Mouse (Mus musculus) MEL (cell line): ENCODE results near the gene 2010003K11Rik. TPM values are rescaled to one million over a fixed set of nuclear protein-coding genes. Genes with fewer than 3 reads are reported as not detected.

Experiments used
- DNase-seq: peaks from one replicate; pipeline ENCODE4 v3.0.0; 2011; ENCODE audit warnings: low read depth, low spot score
- H3K27ac ChIP-seq: 2 replicates; pipeline ENCODE4 v1.5.1; 2012; ENCODE audit warnings: low read depth, mild to moderate bottlenecking, control low read depth, low read length, moderate library complexity; ENCODE audit not compliant: control insufficient read depth
- H3K27me3 ChIP-seq, 2 experiments: fragments of 150-350 bp in 1 of 2; sonication (generic) in 1 of 2; 2 replicates each; pipeline ENCODE4 v1.6.1; 2012; ENCODE audit warnings: low read length in 2 of 2, mild to moderate bottlenecking in 2 of 2, improper control_type of control experiment in 1 of 2, moderate library complexity in 1 of 2; ENCODE audit not compliant: insufficient read depth in 2 of 2, control insufficient read depth in 1 of 2
- H3K36me3 ChIP-seq, 2 experiments: 2 replicates each; pipeline ENCODE4 v1.6.1; 2012 to 2014; ENCODE audit warnings: low read length in 2 of 2, improper control_type of control experiment in 1 of 2, inconsistent platforms in 1 of 2, mild to moderate bottlenecking in 1 of 2; ENCODE audit not compliant: insufficient read depth in 2 of 2, control insufficient read depth in 1 of 2
- H3K4me1 ChIP-seq, 2 experiments: fragments of 150-350 bp in 1 of 2; sonication (generic) in 1 of 2; 2 replicates each; pipeline ENCODE4 v1.6.1; 2012; ENCODE audit warnings: low read length in 2 of 2, improper control_type of control experiment in 1 of 2, mild to moderate bottlenecking in 1 of 2; ENCODE audit not compliant: insufficient read depth in 2 of 2, control insufficient read depth in 1 of 2
- H3K4me3 ChIP-seq, 2 experiments: fragments of 150-350 bp in 1 of 2; sonication (generic) in 1 of 2; 2 replicates each; pipeline ENCODE4 v1.5.1; 2012; ENCODE audit warnings: low read depth in 2 of 2, low read length in 2 of 2, mild to moderate bottlenecking in 2 of 2, moderate library complexity in 2 of 2, control low read depth in 1 of 2, improper control_type of control experiment in 1 of 2; ENCODE audit not compliant: control insufficient read depth in 1 of 2, insufficient read depth in 1 of 2
- H3K79me2 ChIP-seq: 2 replicates; pipeline ENCODE4 v1.6.1; 2012; ENCODE audit warnings: mild to moderate bottlenecking, low read length, moderate library complexity; ENCODE audit not compliant: control insufficient read depth, poor library complexity, insufficient read depth
- H3K9ac ChIP-seq: 2 replicates; pipeline ENCODE4 v1.6.1; 2012; ENCODE audit warnings: low read depth, mild to moderate bottlenecking, control low read depth, low read length, moderate library complexity; ENCODE audit not compliant: control insufficient read depth, poor library complexity, severe bottlenecking
- H3K9me3 ChIP-seq: fragments of 150-350 bp; sonication (generic); replicated peaks from 2 replicates; pipeline ENCODE4 v1.6.1; 2012; ENCODE audit warnings: mild to moderate bottlenecking, low read length, improper control_type of control experiment, moderate library complexity; ENCODE audit not compliant: insufficient read depth
- BHLHE40 ChIP-seq: IDR thresholded peaks from 2 replicates; pipeline ENCODE4 v1.6.1; 2012; ENCODE audit warnings: low read depth, mild to moderate bottlenecking, inconsistent platforms, low read length, improper control_type of control experiment, borderline replicate concordance
- CHD2 ChIP-seq: IDR thresholded peaks from 2 replicates; pipeline ENCODE4 v1.6.1; 2011; ENCODE audit warnings: low read length, improper control_type of control experiment
- CTCF ChIP-seq, 3 experiments: IDR thresholded peaks in 2 of 3; conservative IDR thresholded peaks in 1 of 3; 2 replicates each; pipeline ENCODE4 v1.5.1; 2011 to 2012; ENCODE audit warnings: low read length in 3 of 3, low read depth in 2 of 3, mild to moderate bottlenecking in 2 of 3, improper control_type of control experiment in 1 of 3, inconsistent platforms in 1 of 3, mixed read lengths in 1 of 3, moderate library complexity in 1 of 3; ENCODE audit not compliant: control insufficient read depth in 1 of 3, insufficient read depth in 1 of 3, poor library complexity in 1 of 3, severe bottlenecking in 1 of 3
- E2F4 ChIP-seq: IDR thresholded peaks from 2 replicates; pipeline ENCODE4 v1.6.1; 2011; ENCODE audit warnings: low read depth, low read length, improper control_type of control experiment, borderline replicate concordance
- ETS1 ChIP-seq: IDR thresholded peaks from 2 replicates; pipeline ENCODE4 v1.6.1; 2012; ENCODE audit warnings: low read depth, mild to moderate bottlenecking, inconsistent platforms, low read length, improper control_type of control experiment, moderate library complexity
- HCFC1 ChIP-seq: IDR thresholded peaks from 2 replicates; pipeline ENCODE4 v1.6.1; 2012; ENCODE audit warnings: low read depth, mild to moderate bottlenecking, inconsistent platforms, low read length, improper control_type of control experiment, moderate library complexity
- JUND ChIP-seq: IDR thresholded peaks from 2 replicates; pipeline ENCODE4 v1.6.1; 2011; ENCODE audit warnings: low read depth, mild to moderate bottlenecking, improper control_type of control experiment, low read length
- MAZ ChIP-seq: IDR thresholded peaks from 2 replicates; pipeline ENCODE4 v1.6.1; 2012; ENCODE audit warnings: low read depth, mild to moderate bottlenecking, inconsistent platforms, low read length, improper control_type of control experiment
- RAD21 ChIP-seq: IDR thresholded peaks from 2 replicates; pipeline ENCODE4 v1.6.1; 2011; ENCODE audit warnings: mild to moderate bottlenecking, low read depth, low read length, improper control_type of control experiment
- SIN3A ChIP-seq: IDR thresholded peaks from 2 replicates; pipeline ENCODE4 v1.6.1; 2012; ENCODE audit warnings: low read length, improper control_type of control experiment, inconsistent platforms
- SMC3 ChIP-seq: IDR thresholded peaks from 2 replicates; pipeline ENCODE4 v1.6.1; 2011; ENCODE audit warnings: low read depth, low read length, improper control_type of control experiment
- TAL1 ChIP-seq: IDR thresholded peaks from 2 replicates; pipeline ENCODE4 v1.6.1; 2012; ENCODE audit warnings: mild to moderate bottlenecking, inconsistent platforms, low read length, moderate library complexity, mixed read lengths
- TBP ChIP-seq: IDR thresholded peaks from 2 replicates; pipeline ENCODE4 v1.8.0; 2011; ENCODE audit warnings: low read depth, low read length, improper control_type of control experiment
- ZC3H11A ChIP-seq: IDR thresholded peaks from 2 replicates; pipeline ENCODE4 v1.6.1; 2012; ENCODE audit warnings: low read depth, mild to moderate bottlenecking, inconsistent platforms, low read length, improper control_type of control experiment
- ZMIZ1 ChIP-seq: IDR thresholded peaks from 2 replicates; pipeline ENCODE4 v1.6.1; 2012; ENCODE audit warnings: low read depth, mild to moderate bottlenecking, inconsistent platforms, low read length, improper control_type of control experiment, moderate library complexity
- ZNF384 ChIP-seq: IDR thresholded peaks from 2 replicates; pipeline ENCODE4 v1.6.1; 2012; ENCODE audit warnings: low read depth, mild to moderate bottlenecking, inconsistent platforms, low read length, improper control_type of control experiment
- polyA plus RNA-seq, 2 experiments: library from polyadenylated mRNA; stranded (reverse) in 1 of 2; unstranded in 1 of 2; fragments of >175 nt in 1 of 2; fragments of >200 nt in 1 of 2; gene quantifications; 2 replicates each; pipeline versions ENCODE4 v1.2.1 to v1.2.4; 2012; ENCODE audit warnings: low replicate concordance in 2 of 2, low read depth in 1 of 2; ENCODE audit not compliant: insufficient read length in 2 of 2, insufficient read depth in 1 of 2, missing spikeins in 1 of 2
- total RNA-seq: library from RNA; depleted of rRNA; stranded (reverse); fragments of 300-350 nt; gene quantifications from 2 replicates; pipeline ENCODE4 v1.2.3, GENCODE M21; 2012

Gene 2010003K11Rik
- total and polyA plus RNA-seq, 3 experiments: not detected

GRCm38 (mm10) chr19:4497263-4497973 is 965 bp downstream of the 2010003K11Rik start:
- DNase-seq: peak; percentile 72
- Histone ChIP-seq H3K9me3 (no peaks in the 10 kb centered on the region), H3K36me3 (no peaks in the 10 kb centered on the region), H3K4me1 (no peaks in the 10 kb centered on the region), H3K27me3 (no peaks in the 10 kb centered on the region), H3K79me2 (no peaks in the 10 kb centered on the region), H3K9ac (no peak overlapping the region), H3K27ac (no peak overlapping the region), H3K4me3 (no peak overlapping the region)
- TF ChIP-seq ETS1 (no peak), SIN3A (peak; percentile 65; the same call in 1 of the 2 replicates), CHD2 (peak; percentile 69; the same call in 1 of the 2 replicates), MAZ (peak; percentile 70; the same call in 1 of the 2 replicates), JUND (no peak), TAL1 (no peak), ZC3H11A (peak; percentile 92), ZNF384 (0 out of 2 replicates have a peak, but pooled peaks have one; percentile 31), ZMIZ1 (no peak), RAD21 (peak; percentile 98), HCFC1 (no peak), CTCF (IDR thresholded peaks at IDR 0.05 in 2 of 3, conservative IDR thresholded peaks at IDR 0.05 in 1 of 3; ENCODE audit: control insufficient read depth in 1 of 3, insufficient read depth in 1 of 3, low read depth in 2 of 3, low read length in 3 of 3, poor library complexity in 1 of 3, severe bottlenecking in 1 of 3) (peak; percentile 83 to 97 (median 91)), SMC3 (peak; percentile 97), BHLHE40 (peak; percentile 53; the same call in 1 of the 2 replicates), E2F4 (no peak)

DNA sequence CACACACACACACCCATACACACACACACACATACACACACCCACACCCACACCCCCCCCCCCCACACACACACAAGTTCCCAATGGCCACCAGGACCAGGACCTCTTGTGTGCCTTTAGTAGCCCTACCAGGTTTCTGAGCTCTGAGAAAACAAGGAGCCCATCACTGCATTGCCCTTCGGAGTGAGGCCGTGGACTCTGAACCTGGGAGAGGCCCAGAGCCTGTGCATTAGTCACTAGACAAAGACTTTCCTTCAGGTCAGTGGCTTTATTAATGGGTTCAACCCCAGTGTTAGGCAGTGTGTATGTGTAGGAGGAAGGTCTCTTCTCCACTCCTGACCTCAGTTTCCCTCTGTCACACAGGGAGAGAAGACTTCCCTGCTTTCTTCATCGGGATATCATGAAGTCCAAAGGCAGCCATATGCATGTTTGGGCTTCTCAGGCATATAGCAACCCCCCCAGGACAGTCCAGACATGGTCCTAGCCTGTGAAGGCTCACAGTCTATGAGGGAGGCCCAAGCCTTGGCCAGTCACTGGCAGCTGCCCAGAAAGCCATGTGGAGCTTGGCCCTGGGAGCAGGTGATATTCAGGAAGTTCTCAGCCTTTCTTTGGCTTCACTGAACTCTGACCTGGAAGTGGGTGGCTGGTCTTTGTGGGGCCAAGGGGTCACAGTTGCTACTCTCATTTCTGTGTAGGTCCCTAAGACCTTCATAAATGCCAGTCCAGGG is 1.7 kb downstream of the 2010003K11Rik start:
- H3K27ac ChIP-seq: no peak overlapping the region
- no peaks in the 10 kb centered on the region for H3K9me3 ChIP-seq
- H3K79me2 ChIP-seq: no peaks in the 10 kb centered on the region
- TF ChIP-seq ZC3H11A (no peak), TBP (no peak), CTCF (IDR thresholded peaks at IDR 0.05 in 2 of 3, conservative IDR thresholded peaks at IDR 0.05 in 1 of 3; ENCODE audit: control insufficient read depth in 1 of 3, insufficient read depth in 1 of 3, low read depth in 2 of 3, low read length in 3 of 3, poor library complexity in 1 of 3, severe bottlenecking in 1 of 3) (no peak), ZMIZ1 (no peak)
- H3K27me3 ChIP-seq: no peaks in the 10 kb centered on the region; a peak in 1 of 4 replicates
- H3K4me3 ChIP-seq: no peak overlapping the region
- no peak overlapping the region for H3K9ac ChIP-seq
- no peaks in the 10 kb centered on the region for H3K36me3 ChIP-seq
- no peak for DNase-seq
- H3K4me1 ChIP-seq: no peaks in the 10 kb centered on the region
